Mouse (Mus musculus) intestine, embryonic 16.5 days (tissue): Measurements from ENCODE around the gene Mgat5b. TPM values are rescaled to one million over a fixed set of nuclear protein-coding genes. Genes with fewer than 3 reads are reported as not detected.

ENCODE experiments used
- ATAC-seq: fragments of 200-750 bp; cut with Nextera tagmentation; 2 replicates; pipeline ENCODE4 v1.8.0; 2017; ENCODE audit warnings: moderate TSS enrichment, moderate library complexity
- H3K27ac ChIP-seq: fragments of 300-500 bp; sonication (generic); 2 replicates; pipeline ENCODE4 v1.5.1; 2014; ENCODE audit warnings: mild to moderate bottlenecking, low read length
- H3K27me3 ChIP-seq: fragments of 300-500 bp; sonication (generic); replicated peaks from 2 replicates; pipeline ENCODE4 v1.6.1; 2014; ENCODE audit warnings: low read length, control low read depth, mixed read lengths; ENCODE audit not compliant: control insufficient read depth, insufficient read depth
- H3K36me3 ChIP-seq: fragments of 300-500 bp; sonication (generic); 2 replicates; pipeline ENCODE4 v1.6.1; 2014; ENCODE audit warnings: low read length, control low read depth; ENCODE audit not compliant: control insufficient read depth, insufficient read depth
- H3K4me1 ChIP-seq: fragments of 300-500 bp; sonication (generic); 2 replicates; pipeline ENCODE4 v1.6.1; 2014; ENCODE audit warnings: low read length, control low read depth, mixed read lengths; ENCODE audit not compliant: control insufficient read depth, insufficient read depth
- H3K4me2 ChIP-seq: fragments of 300-500 bp; sonication (generic); 2 replicates; pipeline ENCODE4 v1.6.1; 2014; ENCODE audit warnings: low read depth, low read length, control low read depth
- H3K4me3 ChIP-seq: fragments of 300-500 bp; sonication (generic); 2 replicates; pipeline ENCODE4 v1.5.1; 2014; ENCODE audit warnings: mild to moderate bottlenecking, low read length
- H3K9ac ChIP-seq: fragments of 300-500 bp; sonication (generic); 2 replicates; pipeline ENCODE4 v1.6.1; 2014; ENCODE audit warnings: low read depth, low read length
- H3K9me3 ChIP-seq: fragments of 300-500 bp; sonication (generic); 2 replicates; pipeline ENCODE4 v1.6.1; 2016; ENCODE audit warnings: low read length, control low read depth; ENCODE audit not compliant: control insufficient read depth
- WGBS: fragments of 180-500 bp; shearing (Covaris S2); extraction: QIAGEN DNeasy Blood & Tissue Kit; methylation state at CpG from one replicate; pipeline ENCODE4 v1.1.7; 2014; 5-methylcytosine and 5-hydroxymethylcytosine counted together
- polyA plus RNA-seq: library from polyadenylated mRNA; unstranded; fragments of >200 nt; fragmentation: Nextera tagmentation; extraction: Ambion mirVana; gene quantifications from 2 replicates; pipeline ENCODE4 v1.2.1, GENCODE M21; 2015

Gene Mgat5b
- polyA plus RNA-seq, 1 experiment from 2014 or later, result 0.55 TPM

DNA sequence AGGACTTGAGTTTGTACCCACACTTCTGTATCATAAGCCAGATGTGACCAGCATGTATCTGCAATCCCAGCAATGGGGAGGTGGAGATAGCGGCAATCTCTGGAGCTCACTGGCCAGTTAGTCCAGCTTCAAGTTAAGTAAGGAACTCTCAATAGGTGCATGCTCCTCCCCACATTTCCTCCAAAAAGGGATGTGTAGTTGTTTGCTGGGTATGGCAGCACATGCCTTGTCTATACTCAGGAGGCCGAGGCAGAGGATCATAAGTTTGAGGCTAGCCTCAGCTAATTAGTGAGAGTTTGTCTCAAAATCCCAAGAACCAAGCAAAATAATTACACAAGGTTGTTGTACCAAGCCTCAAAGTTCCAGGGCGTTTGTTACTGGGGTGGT is 110.9 kb downstream of the Mgat5b start:
- peaks cover 8% of the 10 kb centered on the region; the same call in 1 of the 2 replicates for H3K4me1 ChIP-seq
- H3K36me3 ChIP-seq, result no peaks in the 10 kb centered on the region
- H3K9ac ChIP-seq, result no peak overlapping the region
- H3K9me3 ChIP-seq, result no peaks in the 10 kb centered on the region
- WGBS, result 88% methylated on average over 3 of the region's 3 CpGs
- no peak for ATAC-seq
- no peak overlapping the region for H3K4me2 ChIP-seq
- H3K27ac ChIP-seq, result no peak overlapping the region
- 0 out of 2 replicates have a peak, but pooled peaks cover 2% of the 10 kb centered on the region for H3K27me3 ChIP-seq
- H3K4me3 ChIP-seq, result no peak overlapping the region

- Histone ChIP-seq H3K36me3 (no peaks in the 10 kb centered on the region), H3K9ac (no peak overlapping the region), H3K4me1 (peaks cover 8% of the 10 kb centered on the region; the same call in 1 of the 2 replicates), H3K9me3 (no peaks in the 10 kb centered on the region), H3K4me3 (no peak overlapping the region), H3K27ac (no peak overlapping the region), H3K4me2 (no peak overlapping the region), H3K27me3 (0 out of 2 replicates have a peak, but pooled peaks cover 2% of the 10 kb centered on the region)
- WGBS, result 25% methylated on average over 3 of the region's 3 CpGs
- ATAC-seq, result no peak
Observed at GRCm38 (mm10) chr11:117030018-117030417, 111.4 kb downstream of the Mgat5b start.

DNA sequence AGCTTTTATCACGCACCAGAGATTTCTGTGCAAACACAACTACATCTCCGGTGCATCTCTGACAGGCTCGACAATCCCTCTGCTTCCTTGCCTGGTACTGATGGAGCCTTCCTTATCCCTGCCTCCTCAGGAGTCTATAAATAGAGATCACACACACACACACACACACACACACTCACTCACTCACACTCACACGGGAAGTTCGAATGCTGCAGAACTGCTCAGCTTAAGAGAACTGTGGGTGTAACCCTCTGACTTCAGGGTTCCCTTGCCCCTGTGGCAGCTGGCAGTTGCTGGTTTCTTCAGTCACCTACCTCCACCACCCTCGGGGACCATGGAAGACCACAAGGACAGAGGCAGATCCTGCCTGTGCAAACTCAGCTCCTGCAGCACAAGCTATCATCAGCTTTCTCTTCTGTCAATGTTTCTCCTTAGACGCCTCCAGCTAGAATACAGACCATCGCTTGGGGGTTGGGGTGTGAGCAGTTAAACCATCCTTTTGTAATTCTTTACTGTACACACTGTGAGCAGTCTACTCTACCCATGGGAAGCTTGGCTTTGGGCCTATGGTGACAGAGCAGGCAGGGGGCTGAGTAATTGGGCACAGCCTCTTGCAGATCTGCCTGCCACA is 111.9 kb downstream of the Mgat5b start:
- Histone ChIP-seq H3K9me3 (no peaks in the 10 kb centered on the region), H3K27me3 (0 out of 2 replicates have a peak, but pooled peaks cover 2% of the 10 kb centered on the region), H3K36me3 (no peaks in the 10 kb centered on the region), H3K4me3 (no peak overlapping the region), H3K4me2 (no peak overlapping the region), H3K9ac (no peak overlapping the region), H3K4me1 (peaks cover 8% of the 10 kb centered on the region; the same call in 1 of the 2 replicates), H3K27ac (0 out of 2 replicates have a peak overlapping the region, but pooled peaks have one; percentile 2)
- ATAC-seq, result 0 out of 2 replicates have a peak, but pooled peaks have one; percentile 23
- 39% methylated on average over 8 of the region's 8 CpGs for WGBS

GRCm38 (mm10) chr11:117031249-117031648 is 112.6 kb downstream of the Mgat5b start:
- Histone ChIP-seq H3K9me3 (no peaks in the 10 kb centered on the region), H3K36me3 (no peaks in the 10 kb centered on the region), H3K27me3 (0 out of 2 replicates have a peak, but pooled peaks cover 2% of the 10 kb centered on the region), H3K9ac (no peak overlapping the region), H3K4me2 (no peak overlapping the region), H3K27ac (no peak overlapping the region), H3K4me3 (no peak overlapping the region), H3K4me1 (peaks cover 8% of the 10 kb centered on the region; the same call in 1 of the 2 replicates)
- ATAC-seq, result peak; percentile 58
- WGBS, result 26% methylated on average over 4 of the region's 4 CpGs

DNA sequence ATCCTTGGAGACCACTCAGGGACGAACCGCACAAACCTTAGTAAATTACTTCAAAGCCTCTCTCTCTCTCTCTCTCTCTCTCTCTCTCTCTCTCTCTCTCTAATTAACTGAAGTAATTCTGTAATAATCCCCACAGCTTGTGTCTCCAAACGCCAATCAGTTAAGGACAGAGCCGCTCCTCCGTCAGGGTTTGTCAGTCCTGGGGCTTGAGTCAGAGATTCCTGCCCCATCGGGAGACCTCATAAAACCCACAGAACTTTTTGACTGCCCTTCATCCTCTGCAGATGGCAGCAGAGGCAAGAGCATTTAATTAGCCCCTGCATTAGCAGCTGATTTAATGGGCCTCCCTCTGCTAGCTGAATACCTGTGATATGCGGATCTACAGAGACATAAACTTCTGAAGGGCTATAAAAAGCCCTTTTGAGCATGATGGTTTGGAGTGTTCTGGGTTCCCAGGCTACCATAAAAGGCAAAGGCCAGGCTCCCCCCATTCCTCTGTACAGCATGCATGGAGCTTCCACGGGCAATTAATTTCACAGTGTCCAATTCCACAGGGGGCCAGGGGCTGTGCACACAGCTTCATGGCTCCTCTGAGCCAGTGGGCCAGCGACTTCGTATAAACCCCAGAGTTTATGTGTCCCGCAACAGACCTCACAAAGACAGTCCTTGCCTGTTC is 117.1 kb downstream of the Mgat5b start:
- ATAC-seq, result no peak
- no peaks in the 10 kb centered on the region for H3K27me3 ChIP-seq
- 45% methylated on average over 11 of the region's 11 CpGs for WGBS
- no peak overlapping the region for H3K4me2 ChIP-seq
- H3K9me3 ChIP-seq, result no peaks in the 10 kb centered on the region
- no peak overlapping the region; the same call in 1 of the 2 replicates for H3K9ac ChIP-seq
- no peaks in the 10 kb centered on the region for H3K36me3 ChIP-seq
- no peak overlapping the region for H3K4me3 ChIP-seq
- H3K27ac ChIP-seq, result no peak overlapping the region
- H3K4me1 ChIP-seq, result 0 out of 2 replicates have a peak, but pooled peaks cover 3% of the 10 kb centered on the region

Other genes with a start within 250 kb of the Mgat5b start
- 0.07 TPM in 1 of 2 replicates, not detected in the other for gene St6galnac1, start 143.4 kb upstream of the Mgat5b start, polyA plus RNA-seq
- gene Mxra7, start 90.8 kb upstream of the Mgat5b start, polyA plus RNA-seq, result 20.6 and 20.8 TPM in 2 replicates
- 58.4 and 65.8 TPM in 2 replicates for gene Mettl23, start 75.6 kb upstream of the Mgat5b start, polyA plus RNA-seq
- 86.7 and 91.2 TPM in 2 replicates for gene Jmjd6, start 75.4 kb upstream of the Mgat5b start, polyA plus RNA-seq
- 47.3 and 66.2 TPM in 2 replicates for gene Mfsd11, start 66.4 kb upstream of the Mgat5b start, polyA plus RNA-seq
- gene Srsf2, start 65.8 kb upstream of the Mgat5b start, polyA plus RNA-seq, result 389 and 590 TPM in 2 replicates
- 28.5 and 29.5 TPM in 2 replicates for gene Sec14l1, start 196.3 kb downstream of the Mgat5b start, polyA plus RNA-seq